Mouse (Mus musculus) MEL (cell line): Measurements from ENCODE around the gene Gli3. TPM values are rescaled to one million over a fixed set of nuclear protein-coding genes. Genes with fewer than 3 reads are reported as not detected.

ENCODE experiments used
- DNase-seq: peaks from one replicate; pipeline ENCODE4 v3.0.0; 2011; ENCODE audit warnings: low read depth, low spot score
- H3K27ac ChIP-seq: 2 replicates; pipeline ENCODE4 v1.5.1; 2012; ENCODE audit warnings: low read depth, mild to moderate bottlenecking, control low read depth, low read length, moderate library complexity; ENCODE audit not compliant: control insufficient read depth
- H3K27me3 ChIP-seq, 2 experiments: fragments of 150-350 bp in 1 of 2; sonication (generic) in 1 of 2; 2 replicates each; pipeline ENCODE4 v1.6.1; 2012; ENCODE audit warnings: low read length in 2 of 2, mild to moderate bottlenecking in 2 of 2, improper control_type of control experiment in 1 of 2, moderate library complexity in 1 of 2; ENCODE audit not compliant: insufficient read depth in 2 of 2, control insufficient read depth in 1 of 2
- H3K36me3 ChIP-seq, 2 experiments: 2 replicates each; pipeline ENCODE4 v1.6.1; 2012 to 2014; ENCODE audit warnings: low read length in 2 of 2, improper control_type of control experiment in 1 of 2, inconsistent platforms in 1 of 2, mild to moderate bottlenecking in 1 of 2; ENCODE audit not compliant: insufficient read depth in 2 of 2, control insufficient read depth in 1 of 2
- H3K4me1 ChIP-seq, 2 experiments: fragments of 150-350 bp in 1 of 2; sonication (generic) in 1 of 2; 2 replicates each; pipeline ENCODE4 v1.6.1; 2012; ENCODE audit warnings: low read length in 2 of 2, improper control_type of control experiment in 1 of 2, mild to moderate bottlenecking in 1 of 2; ENCODE audit not compliant: insufficient read depth in 2 of 2, control insufficient read depth in 1 of 2
- H3K4me3 ChIP-seq, 2 experiments: fragments of 150-350 bp in 1 of 2; sonication (generic) in 1 of 2; 2 replicates each; pipeline ENCODE4 v1.5.1; 2012; ENCODE audit warnings: low read depth in 2 of 2, low read length in 2 of 2, mild to moderate bottlenecking in 2 of 2, moderate library complexity in 2 of 2, control low read depth in 1 of 2, improper control_type of control experiment in 1 of 2; ENCODE audit not compliant: control insufficient read depth in 1 of 2, insufficient read depth in 1 of 2
- H3K79me2 ChIP-seq: 2 replicates; pipeline ENCODE4 v1.6.1; 2012; ENCODE audit warnings: mild to moderate bottlenecking, low read length, moderate library complexity; ENCODE audit not compliant: control insufficient read depth, poor library complexity, insufficient read depth
- H3K9ac ChIP-seq: 2 replicates; pipeline ENCODE4 v1.6.1; 2012; ENCODE audit warnings: low read depth, mild to moderate bottlenecking, control low read depth, low read length, moderate library complexity; ENCODE audit not compliant: control insufficient read depth, poor library complexity, severe bottlenecking
- H3K9me3 ChIP-seq: fragments of 150-350 bp; sonication (generic); replicated peaks from 2 replicates; pipeline ENCODE4 v1.6.1; 2012; ENCODE audit warnings: mild to moderate bottlenecking, low read length, improper control_type of control experiment, moderate library complexity; ENCODE audit not compliant: insufficient read depth
- BHLHE40 ChIP-seq: IDR thresholded peaks from 2 replicates; pipeline ENCODE4 v1.6.1; 2012; ENCODE audit warnings: low read depth, mild to moderate bottlenecking, inconsistent platforms, low read length, improper control_type of control experiment, borderline replicate concordance
- CTCF ChIP-seq, 3 experiments: IDR thresholded peaks in 2 of 3; conservative IDR thresholded peaks in 1 of 3; 2 replicates each; pipeline ENCODE4 v1.5.1; 2011 to 2012; ENCODE audit warnings: low read length in 3 of 3, low read depth in 2 of 3, mild to moderate bottlenecking in 2 of 3, improper control_type of control experiment in 1 of 3, inconsistent platforms in 1 of 3, mixed read lengths in 1 of 3, moderate library complexity in 1 of 3; ENCODE audit not compliant: control insufficient read depth in 1 of 3, insufficient read depth in 1 of 3, poor library complexity in 1 of 3, severe bottlenecking in 1 of 3
- KAT2A ChIP-seq: conservative IDR thresholded peaks from 2 replicates; pipeline ENCODE4 v1.6.1; 2012; ENCODE audit warnings: low read depth, low read length, improper control_type of control experiment, inconsistent platforms
- MAFK ChIP-seq: IDR thresholded peaks from 2 replicates; pipeline ENCODE4 v1.6.1; 2011; ENCODE audit warnings: low read depth, mild to moderate bottlenecking, low read length, improper control_type of control experiment, borderline replicate concordance
- MAZ ChIP-seq: IDR thresholded peaks from 2 replicates; pipeline ENCODE4 v1.6.1; 2012; ENCODE audit warnings: low read depth, mild to moderate bottlenecking, inconsistent platforms, low read length, improper control_type of control experiment
- MEF2A ChIP-seq: IDR thresholded peaks from 2 replicates; pipeline ENCODE4 v1.6.1; 2014; ENCODE audit warnings: low read depth, mild to moderate bottlenecking, inconsistent platforms, low read length, improper control_type of control experiment; ENCODE audit not compliant: poor library complexity, insufficient replicate concordance, severe bottlenecking; ENCODE audit errors: extremely low read depth
- MYB ChIP-seq: IDR thresholded peaks from 2 replicates; pipeline ENCODE4 v1.6.1; 2011; ENCODE audit warnings: mild to moderate bottlenecking, low read depth, low read length, improper control_type of control experiment
- POLR2AphosphoS5 ChIP-seq: IDR thresholded peaks from 2 replicates; pipeline ENCODE4 v1.6.1; 2012; ENCODE audit warnings: low read depth, borderline replicate concordance, mild to moderate bottlenecking, inconsistent platforms, low read length, moderate library complexity, mixed read lengths
- TBP ChIP-seq: IDR thresholded peaks from 2 replicates; pipeline ENCODE4 v1.8.0; 2011; ENCODE audit warnings: low read depth, low read length, improper control_type of control experiment
- TCF12 ChIP-seq: IDR thresholded peaks from 2 replicates; pipeline ENCODE4 v1.6.1; 2014; ENCODE audit warnings: low read depth, mild to moderate bottlenecking, inconsistent platforms, low read length, improper control_type of control experiment, moderate library complexity
- UBTF ChIP-seq: IDR thresholded peaks from 2 replicates; pipeline ENCODE4 v1.6.1; 2012; ENCODE audit warnings: low read depth, mild to moderate bottlenecking, inconsistent platforms, low read length, improper control_type of control experiment, moderate library complexity, borderline replicate concordance; ENCODE audit not compliant: insufficient read depth
- USF1 ChIP-seq: IDR thresholded peaks from 2 replicates; pipeline ENCODE4 v1.6.1; 2014; ENCODE audit warnings: low read depth, mild to moderate bottlenecking, inconsistent platforms, low read length, improper control_type of control experiment, moderate library complexity
- ZC3H11A ChIP-seq: IDR thresholded peaks from 2 replicates; pipeline ENCODE4 v1.6.1; 2012; ENCODE audit warnings: low read depth, mild to moderate bottlenecking, inconsistent platforms, low read length, improper control_type of control experiment
- polyA plus RNA-seq, 2 experiments: library from polyadenylated mRNA; stranded (reverse) in 1 of 2; unstranded in 1 of 2; fragments of >175 nt in 1 of 2; fragments of >200 nt in 1 of 2; gene quantifications; 2 replicates each; pipeline versions ENCODE4 v1.2.1 to v1.2.4; 2012; ENCODE audit warnings: low replicate concordance in 2 of 2, low read depth in 1 of 2; ENCODE audit not compliant: insufficient read length in 2 of 2, insufficient read depth in 1 of 2, missing spikeins in 1 of 2
- total RNA-seq: library from RNA; depleted of rRNA; stranded (reverse); fragments of 300-350 nt; gene quantifications from 2 replicates; pipeline ENCODE4 v1.2.3, GENCODE M21; 2012; rRNA removed

Gli3 gene
- total RNA-seq (not detected in 2 replicates), polyA plus RNA-seq (not detected)

DNA sequence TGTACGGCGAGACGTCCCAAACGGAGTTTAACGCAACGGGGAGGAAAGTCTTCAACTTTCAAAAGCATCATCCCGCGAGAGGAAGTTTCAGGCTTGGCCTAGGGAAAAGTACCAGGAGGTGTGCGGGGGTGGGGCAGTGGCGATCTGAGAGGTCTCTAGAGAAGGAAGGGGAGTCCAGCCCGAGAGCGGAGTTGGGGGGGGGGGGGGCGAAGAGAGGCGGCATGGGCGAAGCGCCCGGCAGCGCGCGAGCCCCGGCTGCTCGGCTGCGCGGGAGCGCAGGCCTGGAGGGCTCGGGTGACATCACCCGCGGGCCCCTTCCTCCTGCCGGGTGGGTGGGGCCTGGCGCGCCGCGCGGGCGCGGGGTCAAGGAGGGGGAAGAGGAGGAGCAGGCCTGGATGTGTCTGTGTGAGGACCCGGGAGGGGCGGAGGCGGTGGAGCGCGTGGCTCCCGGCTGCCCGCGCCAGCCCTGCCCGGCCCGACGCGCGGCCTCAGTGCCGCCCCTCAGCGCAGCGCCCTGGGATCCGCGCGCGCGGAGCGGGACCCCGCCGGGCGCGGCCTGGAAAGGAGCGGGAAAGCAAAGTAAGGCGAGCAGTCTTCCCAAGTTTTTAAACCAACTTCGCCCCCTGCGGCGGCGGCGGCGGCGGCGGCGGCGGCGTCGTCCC, at the start of gene Gli3:
TSS of gene Gli3 (plus strand) at position 406 of the 662 bp plus-strand sequence.
- H3K9me3 ChIP-seq = no peaks in the 10 kb centered on the region
- no peak within 1 kb of the TSS for H3K4me3 ChIP-seq
- H3K9ac ChIP-seq = no peak within 1 kb of the TSS
- no peaks in the 10 kb centered on the region for H3K27me3 ChIP-seq
- no peaks in the 10 kb centered on the region for H3K79me2 ChIP-seq
- no peak for DNase-seq
- TF ChIP-seq USF1 = no peak
- no peak for TF ChIP-seq UBTF
- TF ChIP-seq TBP = no peak
- TF ChIP-seq MEF2A = no peak
- no peak for TF ChIP-seq MAZ
- no peak for TF ChIP-seq MYB
- TF ChIP-seq ZC3H11A = no peak
- TF ChIP-seq POLR2AphosphoS5 = no peak
- TF ChIP-seq, all 39 proteins: peak for 0
- no peaks in the 10 kb centered on the region for H3K36me3 ChIP-seq
- no peak within 1 kb of the TSS for H3K27ac ChIP-seq
- H3K4me1 ChIP-seq = no peaks in the 10 kb centered on the region

DNA sequence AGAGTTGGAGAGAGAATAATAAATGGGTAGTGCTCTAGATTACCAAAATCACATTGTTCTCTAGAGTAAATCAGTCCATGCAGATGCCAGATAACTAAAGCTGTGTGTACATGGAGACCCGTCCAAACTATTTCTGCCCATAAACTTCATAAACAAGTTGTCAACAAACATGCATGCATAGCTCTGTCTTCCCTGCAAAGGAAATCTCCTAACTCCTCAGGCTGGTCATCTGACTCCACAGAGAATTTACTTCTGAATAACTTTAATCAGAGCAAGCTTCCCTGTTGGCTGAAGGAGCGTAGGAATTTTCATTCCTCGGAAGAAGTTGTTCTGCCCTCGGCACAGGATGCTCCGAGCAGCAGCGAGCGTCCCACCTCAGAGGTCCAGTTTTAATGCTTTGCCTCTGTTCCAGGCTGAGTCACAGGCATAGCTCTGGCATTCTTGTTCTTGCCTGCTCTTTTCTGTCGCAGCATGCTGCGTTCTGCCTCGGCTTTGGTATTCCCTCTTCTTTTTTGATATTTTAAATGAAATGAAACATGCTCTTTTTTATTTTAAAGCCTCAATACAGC, 41.8 kb upstream of the Gli3 start:
- no peaks in the 10 kb centered on the region for H3K36me3 ChIP-seq
- no peaks in the 10 kb centered on the region for H3K4me1 ChIP-seq
- DNase-seq = no peak
- no peak overlapping the region for H3K27ac ChIP-seq
- H3K79me2 ChIP-seq = no peaks in the 10 kb centered on the region
- H3K27me3 ChIP-seq = no peaks in the 10 kb centered on the region
- H3K4me3 ChIP-seq = no peak overlapping the region
- H3K9ac ChIP-seq = no peak overlapping the region
- H3K9me3 ChIP-seq = no peaks in the 10 kb centered on the region
- TF ChIP-seq MYB (no peak), TBP (no peak), MAFK (no peak), BHLHE40 (no peak), KAT2A (no peak), MEF2A (no peak), TCF12 (no peak), CTCF (IDR thresholded peaks at IDR 0.05 in 2 of 3, conservative IDR thresholded peaks at IDR 0.05 in 1 of 3; ENCODE audit: control insufficient read depth in 1 of 3, insufficient read depth in 1 of 3, low read depth in 2 of 3, low read length in 3 of 3, poor library complexity in 1 of 3, severe bottlenecking in 1 of 3) (no peak)
